Mouse (Mus musculus): ENCODE results near the gene Neu1. TPM values are rescaled to one million over a fixed set of nuclear protein-coding genes. Genes with fewer than 3 reads are reported as not detected.
"Not testable (repeated sequence)": the region's sequence is repeated elsewhere in the genome, so short reads cannot be mapped to it uniquely, and the experiment has no call there.

The Neu1 gene
- polyA plus RNA-seq, 1 experiment from 2014 or later, result 21.5 TPM

- ATAC-seq (ENCODE audit: insufficient number of reproducible peaks, low FRiP score), result peak; percentile 6
- peak overlapping the region; percentile 93 for H3K4me3 ChIP-seq
- WGBS, result 8% methylated on average over 49 of the region's 51 CpGs
Measured at GRCm38 (mm10) chr17:34894801-34895530, 36.1 kb upstream of the Neu1 start.

GRCm38 (mm10) chr17:34895724-34896123, 35.3 kb upstream of the Neu1 start:
- Histone ChIP-seq H3K9ac (peak overlapping the region; percentile 99; the same call in 1 of the 2 replicates), H3K4me3 (peak overlapping the region; percentile 93), H3K36me3 (peaks cover 10% of the 10 kb centered on the region), H3K4me2 (peak overlapping the region; percentile 83), H3K27ac (ENCODE audit: poor library complexity, severe bottlenecking) (no peak overlapping the region), H3K27me3 (replicated peaks) (no peaks in the 10 kb centered on the region), H3K9me3 (replicated peaks) (no peaks in the 10 kb centered on the region), H3K4me1 (replicated peaks) (peaks cover 36% of the 10 kb centered on the region)
- ATAC-seq (ENCODE audit: insufficient number of reproducible peaks, low FRiP score), result no peak
- WGBS, result 89% methylated on average over 15 of the region's 15 CpGs

More at GRCm38 (mm10) chr17:34894801-34895530, 36.1 kb upstream of the Neu1 start:
- Histone ChIP-seq H3K27ac (ENCODE audit: poor library complexity, severe bottlenecking) (peak overlapping the region; percentile 85), H3K9ac (peak overlapping the region; percentile 99), H3K4me1 (replicated peaks) (peaks cover 36% of the 10 kb centered on the region), H3K9me3 (replicated peaks) (no peaks in the 10 kb centered on the region), H3K27me3 (replicated peaks) (no peaks in the 10 kb centered on the region), H3K36me3 (peaks cover 10% of the 10 kb centered on the region), H3K4me2 (peak overlapping the region; percentile 83)

- Histone ChIP-seq H3K9ac (no peak overlapping the region), H3K4me3 (peak overlapping the region; percentile 16; the same call in 1 of the 2 replicates), H3K4me1 (replicated peaks) (peaks cover 36% of the 10 kb centered on the region), H3K27me3 (replicated peaks) (no peaks in the 10 kb centered on the region), H3K9me3 (replicated peaks) (no peaks in the 10 kb centered on the region), H3K4me2 (peak overlapping the region; percentile 92; the same call in 1 of the 2 replicates), H3K27ac (ENCODE audit: poor library complexity, severe bottlenecking) (no peak overlapping the region), H3K36me3 (peaks cover 14% of the 10 kb centered on the region)
- 86% methylated on average over 17 of the region's 17 CpGs for WGBS
- no peak for ATAC-seq (ENCODE audit: insufficient number of reproducible peaks, low FRiP score)
Measured at GRCm38 (mm10) chr17:34896366-34896765, 34.7 kb upstream of the Neu1 start.

GRCm38 (mm10) chr17:34897373-34898159, 33.5 kb upstream of the Neu1 start:
- peak overlapping the region; percentile 92 for H3K4me2 ChIP-seq
- 10% methylated on average over 10 of the region's 10 CpGs for WGBS
- no peak for ATAC-seq (ENCODE audit: insufficient number of reproducible peaks, low FRiP score)

GRCm38 (mm10) chr17:34898160-34898586, 32.9 kb upstream of the Neu1 start, which contains the start of the genes C2 and Ehmt2:
Gene C2 (minus strand): TSS chr17:34898265.
Gene Ehmt2 (plus strand): TSS chr17:34898469.
- Histone ChIP-seq H3K36me3 (peaks cover 27% of the 10 kb centered on the region), H3K9ac (peak within 1 kb of the TSS; percentile 97), H3K27ac (ENCODE audit: poor library complexity, severe bottlenecking) (peak within 1 kb of the TSS; percentile 90), H3K4me2 (peak within 1 kb of the TSS; percentile 92), H3K9me3 (replicated peaks) (no peaks in the 10 kb centered on the region), H3K4me1 (replicated peaks) (peaks cover 36% of the 10 kb centered on the region), H3K4me3 (peak within 1 kb of the TSS; percentile 90), H3K27me3 (replicated peaks) (no peaks in the 10 kb centered on the region)
- WGBS, result under 1% methylated on average over 39 of the region's 44 CpGs
- ATAC-seq (ENCODE audit: insufficient number of reproducible peaks, low FRiP score), result peak; percentile 42

More at GRCm38 (mm10) chr17:34897373-34898159, 33.5 kb upstream of the Neu1 start:
- peak overlapping the region; percentile 90 for H3K4me3 ChIP-seq
- H3K27ac ChIP-seq (ENCODE audit: poor library complexity, severe bottlenecking), result peak overlapping the region; percentile 90
- no peaks in the 10 kb centered on the region for H3K9me3 ChIP-seq (replicated peaks)
- H3K9ac ChIP-seq, result peak overlapping the region; percentile 97
- peaks cover 36% of the 10 kb centered on the region for H3K4me1 ChIP-seq (replicated peaks)
- peaks cover 21% of the 10 kb centered on the region for H3K36me3 ChIP-seq
- no peaks in the 10 kb centered on the region for H3K27me3 ChIP-seq (replicated peaks)

GRCm38 (mm10) chr17:34898706-34899052, 32.4 kb upstream of the Neu1 start:
- H3K36me3 ChIP-seq, result peaks cover 32% of the 10 kb centered on the region
- no peaks in the 10 kb centered on the region for H3K27me3 ChIP-seq (replicated peaks)
- 0% methylated on average over 3 of the region's 47 CpGs for WGBS
- H3K27ac ChIP-seq (ENCODE audit: poor library complexity, severe bottlenecking), result peak overlapping the region; percentile 90
- peak overlapping the region; percentile 90 for H3K4me3 ChIP-seq
- H3K9me3 ChIP-seq (replicated peaks), result no peaks in the 10 kb centered on the region
- ATAC-seq (ENCODE audit: insufficient number of reproducible peaks, low FRiP score), result 0 out of 2 replicates have a peak, but pooled peaks have one; percentile 13
- peak overlapping the region; percentile 92 for H3K4me2 ChIP-seq
- H3K9ac ChIP-seq, result peak overlapping the region; percentile 97
- H3K4me1 ChIP-seq (replicated peaks), result peaks cover 32% of the 10 kb centered on the region

GRCm38 (mm10) chr17:34899053-34899889, 31.8 kb upstream of the Neu1 start:
- H3K9me3 ChIP-seq (replicated peaks), result no peaks in the 10 kb centered on the region
- 0 out of 2 replicates have a peak, but pooled peaks have one; percentile 0 for ATAC-seq (ENCODE audit: insufficient number of reproducible peaks, low FRiP score)
- H3K4me2 ChIP-seq, result peak overlapping the region; percentile 92
- H3K4me1 ChIP-seq (replicated peaks), result peaks cover 30% of the 10 kb centered on the region
- peak overlapping the region; percentile 90 for H3K27ac ChIP-seq (ENCODE audit: poor library complexity, severe bottlenecking)
- H3K27me3 ChIP-seq (replicated peaks), result no peaks in the 10 kb centered on the region
- WGBS, result under 1% methylated on average over 37 of the region's 45 CpGs
- peak overlapping the region; percentile 97 for H3K9ac ChIP-seq
- peak overlapping the region; percentile 90 for H3K4me3 ChIP-seq
- H3K36me3 ChIP-seq, result peaks cover 38% of the 10 kb centered on the region

GRCm38 (mm10) chr17:34899890-34900243, 31.2 kb upstream of the Neu1 start:
- Histone ChIP-seq H3K9ac (peak overlapping the region; percentile 97), H3K27me3 (replicated peaks) (no peaks in the 10 kb centered on the region), H3K27ac (ENCODE audit: poor library complexity, severe bottlenecking) (no peak overlapping the region), H3K9me3 (replicated peaks) (no peaks in the 10 kb centered on the region), H3K4me2 (peak overlapping the region; percentile 92), H3K4me1 (replicated peaks) (peaks cover 30% of the 10 kb centered on the region), H3K4me3 (peak overlapping the region; percentile 90), H3K36me3 (peaks cover 44% of the 10 kb centered on the region)
- no peak for ATAC-seq (ENCODE audit: insufficient number of reproducible peaks, low FRiP score)
- WGBS, result 9% methylated on average over 5 of the region's 5 CpGs

- H3K9me3 ChIP-seq (replicated peaks); H3K9ac ChIP-seq; H3K27ac ChIP-seq (ENCODE audit: poor library complexity, severe bottlenecking); H3K27me3 ChIP-seq (replicated peaks); H3K4me3 ChIP-seq; H3K4me2 ChIP-seq; ATAC-seq (ENCODE audit: insufficient number of reproducible peaks, low FRiP score): not testable (repeated sequence)
- Histone ChIP-seq H3K4me1 (replicated peaks) (peaks cover 20% of the 10 kb centered on the region), H3K36me3 (peaks cover 51% of the 10 kb centered on the region)
Measured at GRCm38 (mm10) chr17:34900826-34901225, 30.2 kb upstream of the Neu1 start.

- H3K9me3 ChIP-seq (replicated peaks); H3K27me3 ChIP-seq (replicated peaks); H3K4me3 ChIP-seq; H3K4me1 ChIP-seq (replicated peaks); ATAC-seq (ENCODE audit: insufficient number of reproducible peaks, low FRiP score); H3K9ac ChIP-seq; H3K4me2 ChIP-seq; H3K27ac ChIP-seq (ENCODE audit: poor library complexity, severe bottlenecking): not testable (repeated sequence)
- H3K36me3 ChIP-seq, result peaks cover 55% of the 10 kb centered on the region
- 89% methylated on average over 9 of the region's 10 CpGs for WGBS
Measured at GRCm38 (mm10) chr17:34901948-34902347, 29.1 kb upstream of the Neu1 start.

Measured in heart, embryonic 12.5 days (tissue).